Mouse (Mus musculus) bone marrow, adult 2 months (tissue): ENCODE results near the gene Clip2.

Experiments used
- CTCF ChIP-seq: fragments of 200-500 bp; IDR thresholded peaks from 2 replicates; pipeline ENCODE4 v1.5.1; 2011; ENCODE audit warnings: low read length, control low read depth; ENCODE audit not compliant: control insufficient read depth, insufficient read depth
- POLR2A ChIP-seq: fragments of 200-500 bp; IDR thresholded peaks from 2 replicates; pipeline ENCODE4 v1.6.1; 2011; ENCODE audit warnings: low read depth, mild to moderate bottlenecking, control low read depth, low read length, borderline replicate concordance; ENCODE audit not compliant: control insufficient read depth

- no peak for TF ChIP-seq POLR2A
- TF ChIP-seq CTCF: no peak
Observed at GRCm38 (mm10) chr5:134565696-134566095, 13.5 kb upstream of the Clip2 start.
